Mouse (Mus musculus) myocyte (in vitro differentiated cells): Measurements from ENCODE around the gene Ank2.

Source experiments
- CEBPB ChIP-seq: IDR thresholded peaks from 2 replicates; pipeline ENCODE4 v1.6.1; 2011; ENCODE audit warnings: mild to moderate bottlenecking, moderate library complexity; ENCODE audit not compliant: poor library complexity, insufficient read depth, severe bottlenecking
- E2F4 ChIP-seq: IDR thresholded peaks from one replicate; pipeline ENCODE4 v1.6.1; 2011; ENCODE audit warnings: mild to moderate bottlenecking, control low read depth, moderate library complexity; ENCODE audit not compliant: insufficient read depth
- MYOG ChIP-seq, 3 experiments: IDR thresholded peaks; one replicate each; pipeline ENCODE4 v1.6.1; 2011; ENCODE audit warnings: control low read depth in 2 of 3, low read depth in 2 of 3, mild to moderate bottlenecking in 2 of 3; ENCODE audit not compliant: insufficient read length in 2 of 3, control insufficient read depth in 1 of 3, insufficient read depth in 1 of 3
- POLR2A ChIP-seq: IDR thresholded peaks from one replicate; pipeline ENCODE4 v1.6.1; 2011; ENCODE audit warnings: low read depth, mild to moderate bottlenecking, control low read depth, moderate library complexity; ENCODE audit not compliant: insufficient read length
- POLR2AphosphoS2 ChIP-seq: IDR thresholded peaks from one replicate; pipeline ENCODE4 v1.6.1; 2011; ENCODE audit warnings: low read depth, control low read depth; ENCODE audit not compliant: insufficient read length
- REST ChIP-seq: IDR thresholded peaks from one replicate; pipeline ENCODE4 v1.6.1; 2011; ENCODE audit warnings: mild to moderate bottlenecking, control low read depth, moderate library complexity; ENCODE audit not compliant: insufficient read depth, insufficient read length
- SRF ChIP-seq: IDR thresholded peaks from one replicate; pipeline ENCODE4 v1.6.1; 2011; ENCODE audit warnings: low read depth; ENCODE audit not compliant: control insufficient read depth, insufficient read length
- TCF12 ChIP-seq: IDR thresholded peaks from one replicate; pipeline ENCODE4 v1.6.1; 2011; ENCODE audit warnings: mild to moderate bottlenecking, control low read depth; ENCODE audit not compliant: poor library complexity, insufficient read depth, severe bottlenecking
- TCF3 ChIP-seq: IDR thresholded peaks from one replicate; pipeline ENCODE4 v1.6.1; 2011; ENCODE audit warnings: low read depth, control low read depth; ENCODE audit not compliant: insufficient read length
- USF1 ChIP-seq: IDR thresholded peaks from one replicate; pipeline ENCODE4 v1.6.1; 2011; ENCODE audit warnings: low read depth, mild to moderate bottlenecking, control low read depth, moderate library complexity

GRCm38 (mm10) chr3:126989936-126990335 is 509.2 kb downstream of the Ank2 start:
- TF ChIP-seq TCF12 (no peak), POLR2AphosphoS2 (no peak), CEBPB (no peak), REST (no peak), POLR2A (no peak), E2F4 (no peak), USF1 (no peak), TCF3 (no peak), SRF (no peak), MYOG (IDR thresholded peaks at IDR 0.05; ENCODE audit: control insufficient read depth in 1 of 3, insufficient read depth in 1 of 3, insufficient read length in 2 of 3, low read depth in 2 of 3) (no peak)
